Mouse (Mus musculus): ENCODE results near the gene Cryz. TPM values are rescaled to one million over a fixed set of nuclear protein-coding genes. Genes with fewer than 3 reads are reported as not detected.

Cryz gene
- total and polyA plus RNA-seq, 3 experiments: 5.8 to 19.5 (median 16.8) TPM

DNA sequence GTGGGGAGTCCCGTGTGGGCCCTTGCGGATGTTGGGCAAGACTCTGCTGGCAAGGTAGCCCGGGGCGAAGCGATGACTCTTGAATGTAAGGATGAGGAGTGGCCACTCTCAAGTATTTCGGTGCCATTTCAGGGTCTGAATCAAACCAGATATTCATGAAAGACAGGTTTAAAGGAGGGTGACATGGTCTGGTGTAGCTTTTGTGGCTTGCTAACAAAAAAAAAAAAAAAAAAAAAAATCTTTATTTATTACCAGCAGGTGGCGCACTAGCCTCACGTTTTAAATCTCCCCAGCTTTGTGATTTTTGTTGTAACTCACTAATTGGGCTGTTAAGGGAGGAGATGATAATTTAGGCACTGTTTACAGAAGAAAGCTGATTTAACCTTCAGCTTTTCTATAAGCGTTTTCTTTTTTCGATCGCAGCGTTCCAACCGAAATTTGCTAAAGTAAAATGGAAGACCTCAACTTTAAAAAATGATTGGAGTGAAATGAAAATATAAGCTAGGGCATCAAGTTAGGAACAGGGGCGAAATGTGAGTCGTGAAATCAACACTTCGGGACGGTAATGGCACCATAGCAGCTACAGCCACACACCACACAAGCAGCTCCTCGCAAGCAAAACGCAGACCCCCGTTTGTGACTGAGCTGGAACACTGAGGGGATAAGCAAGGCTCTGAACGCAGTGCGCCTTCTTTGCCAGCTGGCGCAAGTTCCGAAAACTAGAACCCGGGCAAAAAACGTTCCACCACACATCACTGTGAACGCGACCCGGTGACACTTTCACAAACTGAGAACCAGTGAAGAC is 50.3 kb downstream of the Cryz start:
- TF ChIP-seq CTCF (IDR thresholded peaks at IDR 0.05) (peak; percentile 72), POLR2A (IDR thresholded peaks at IDR 0.05; ENCODE audit: insufficient read depth, low read depth, low read length) (no peak), EP300 (IDR thresholded peaks at IDR 0.05; ENCODE audit: insufficient read depth, low read depth, low read length) (no peak)
- H3K4me1 ChIP-seq (ENCODE audit: control insufficient read depth, insufficient read depth, low read length): no peaks in the 10 kb centered on the region; the same call in 1 of the 2 replicates
- H3K4me3 ChIP-seq: no peak overlapping the region
- H3K9ac ChIP-seq (ENCODE audit: low read depth, low read length): no peak overlapping the region
- intact Hi-C loops (cut with DNase I): no loop called here
- H3K79me2 ChIP-seq (replicated peaks; ENCODE audit: control insufficient read depth, insufficient read depth, low read length): no peaks in the 10 kb centered on the region
- 52% methylated on average over 29 of the region's 29 CpGs for WGBS
- no peaks in the 10 kb centered on the region for H3K27me3 ChIP-seq (ENCODE audit: control insufficient read depth, insufficient read depth, low read length)
- DNase-seq: no peak
- no peaks in the 10 kb centered on the region for H3K36me3 ChIP-seq (ENCODE audit: control insufficient read depth, insufficient read depth, low read length)
- H3K27ac ChIP-seq: no peak overlapping the region

DNA sequence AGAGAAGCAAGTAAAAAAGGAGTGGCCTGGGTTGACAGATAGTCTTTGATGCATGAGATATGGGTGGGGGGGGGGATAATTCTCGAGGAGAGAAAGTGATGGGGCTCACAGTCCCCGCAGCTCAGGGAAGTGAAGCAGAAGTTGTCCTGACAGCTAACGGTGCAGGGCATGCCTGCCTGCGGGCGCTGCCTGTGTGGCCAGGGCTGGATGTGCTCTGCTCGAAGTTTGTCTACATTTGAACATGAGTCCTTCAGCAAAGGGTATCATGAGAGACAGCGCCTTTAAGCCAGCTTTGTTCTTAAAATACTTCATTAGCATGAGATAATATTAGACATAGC is 50.9 kb downstream of the Cryz start:
- no peak for DNase-seq
- Histone ChIP-seq H3K36me3 (ENCODE audit: control insufficient read depth, insufficient read depth, low read length) (no peaks in the 10 kb centered on the region), H3K4me1 (ENCODE audit: control insufficient read depth, insufficient read depth, low read length) (no peaks in the 10 kb centered on the region; the same call in 1 of the 2 replicates), H3K27ac (no peak overlapping the region), H3K27me3 (ENCODE audit: control insufficient read depth, insufficient read depth, low read length) (no peaks in the 10 kb centered on the region), H3K79me2 (replicated peaks; ENCODE audit: control insufficient read depth, insufficient read depth, low read length) (no peaks in the 10 kb centered on the region), H3K9ac (ENCODE audit: low read depth, low read length) (no peak overlapping the region), H3K4me3 (no peak overlapping the region)
- TF ChIP-seq CTCF (IDR thresholded peaks at IDR 0.05): no peak
- no peak for TF ChIP-seq EP300 (IDR thresholded peaks at IDR 0.05; ENCODE audit: insufficient read depth, low read depth, low read length)
- TF ChIP-seq POLR2A (IDR thresholded peaks at IDR 0.05; ENCODE audit: insufficient read depth, low read depth, low read length): no peak
- WGBS: 48% methylated on average over 7 of the region's 7 CpGs
- intact Hi-C loops (cut with DNase I): no loop called here

- no peak overlapping the region for H3K9ac ChIP-seq (ENCODE audit: low read depth, low read length)
- no peaks in the 10 kb centered on the region for H3K36me3 ChIP-seq (ENCODE audit: control insufficient read depth, insufficient read depth, low read length)
- no peak overlapping the region for H3K27ac ChIP-seq
- no peak for TF ChIP-seq CTCF (IDR thresholded peaks at IDR 0.05)
- H3K4me3 ChIP-seq: no peak overlapping the region
- no peaks in the 10 kb centered on the region for H3K79me2 ChIP-seq (replicated peaks; ENCODE audit: control insufficient read depth, insufficient read depth, low read length)
- no peaks in the 10 kb centered on the region for H3K27me3 ChIP-seq (ENCODE audit: control insufficient read depth, insufficient read depth, low read length)
- WGBS: 62% methylated on average over 20 of the region's 20 CpGs
- intact Hi-C loops (cut with DNase I): loop anchor here (5.0 kb wide), 1 partner anchor 138 kb away; no protein-coding TSS in a partner anchor
- no peak for DNase-seq
- H3K4me1 ChIP-seq (ENCODE audit: control insufficient read depth, insufficient read depth, low read length): peaks cover under 1% of the 10 kb centered on the region; the same call in 1 of the 2 replicates
These were observed 53.1 kb downstream of the Cryz start for GRCm38 (mm10) chr3:154649411-154650285.

GRCm38 (mm10) chr3:154651192-154651821 is 54.8 kb downstream of the Cryz start:
- H3K36me3 ChIP-seq (ENCODE audit: control insufficient read depth, insufficient read depth, low read length): no peaks in the 10 kb centered on the region
- H3K27ac ChIP-seq: no peak overlapping the region
- no peak for DNase-seq
- no peaks in the 10 kb centered on the region for H3K79me2 ChIP-seq (replicated peaks; ENCODE audit: control insufficient read depth, insufficient read depth, low read length)
- no peak overlapping the region for H3K4me3 ChIP-seq
- peaks cover 1% of the 10 kb centered on the region; the same call in 1 of the 2 replicates for H3K4me1 ChIP-seq (ENCODE audit: control insufficient read depth, insufficient read depth, low read length)
- intact Hi-C loops (cut with DNase I): loop anchor here (5.0 kb wide), 1 partner anchor 136 kb away; no protein-coding TSS in a partner anchor
- 67% methylated on average over 10 of the region's 10 CpGs for WGBS
- TF ChIP-seq CTCF (IDR thresholded peaks at IDR 0.05) (no peak), EP300 (IDR thresholded peaks at IDR 0.05; ENCODE audit: insufficient read depth, low read depth, low read length) (no peak), POLR2A (IDR thresholded peaks at IDR 0.05; ENCODE audit: insufficient read depth, low read depth, low read length) (no peak)
- no peak overlapping the region for H3K9ac ChIP-seq (ENCODE audit: low read depth, low read length)
- no peaks in the 10 kb centered on the region for H3K27me3 ChIP-seq (ENCODE audit: control insufficient read depth, insufficient read depth, low read length)

- TF ChIP-seq CTCF (IDR thresholded peaks at IDR 0.05): peak; percentile 85
- no peak for TF ChIP-seq POLR2A (IDR thresholded peaks at IDR 0.05; ENCODE audit: insufficient read depth, low read depth, low read length)
- no peak for TF ChIP-seq EP300 (IDR thresholded peaks at IDR 0.05; ENCODE audit: insufficient read depth, low read depth, low read length)
- intact Hi-C loops (cut with DNase I): loop anchor here (5.0 kb wide), 1 partner anchor 134 kb away; no protein-coding TSS in a partner anchor
- Histone ChIP-seq H3K79me2 (replicated peaks; ENCODE audit: control insufficient read depth, insufficient read depth, low read length) (no peaks in the 10 kb centered on the region), H3K9ac (ENCODE audit: low read depth, low read length) (no peak overlapping the region), H3K27ac (no peak overlapping the region), H3K4me1 (ENCODE audit: control insufficient read depth, insufficient read depth, low read length) (peaks cover 1% of the 10 kb centered on the region; the same call in 1 of the 2 replicates), H3K4me3 (no peak overlapping the region), H3K27me3 (ENCODE audit: control insufficient read depth, insufficient read depth, low read length) (no peaks in the 10 kb centered on the region), H3K36me3 (ENCODE audit: control insufficient read depth, insufficient read depth, low read length) (no peaks in the 10 kb centered on the region)
- peak; percentile 35 to 67 for DNase-seq
- WGBS: 42% methylated on average over 24 of the region's 24 CpGs
These were observed 56.3 kb downstream of the Cryz start for GRCm38 (mm10) chr3:154652581-154653420.
